Mouse (Mus musculus) liver, adult 2 months (tissue): ENCODE results near the gene Scamp2.

Source experiments
- CTCF ChIP-seq: fragments of 200-500 bp; IDR thresholded peaks from 2 replicates; pipeline ENCODE4 v1.5.1; 2011; ENCODE audit warnings: low read depth, low read length, control low read depth
- POLR2A ChIP-seq: fragments of 200-500 bp; IDR thresholded peaks from 2 replicates; pipeline ENCODE4 v1.6.1; 2011; ENCODE audit warnings: low read length, control low read depth; ENCODE audit not compliant: insufficient read depth; ENCODE audit errors: extremely low read depth

- TF ChIP-seq CTCF (no peak), POLR2A (peak; percentile 72)
Observed at GRCm38 (mm10) chr9:57560861-57561710, at the start of gene Scamp2.
